9 mouse cellular contexts compared by ENCODE assay signal in the genomic region with DNA sequence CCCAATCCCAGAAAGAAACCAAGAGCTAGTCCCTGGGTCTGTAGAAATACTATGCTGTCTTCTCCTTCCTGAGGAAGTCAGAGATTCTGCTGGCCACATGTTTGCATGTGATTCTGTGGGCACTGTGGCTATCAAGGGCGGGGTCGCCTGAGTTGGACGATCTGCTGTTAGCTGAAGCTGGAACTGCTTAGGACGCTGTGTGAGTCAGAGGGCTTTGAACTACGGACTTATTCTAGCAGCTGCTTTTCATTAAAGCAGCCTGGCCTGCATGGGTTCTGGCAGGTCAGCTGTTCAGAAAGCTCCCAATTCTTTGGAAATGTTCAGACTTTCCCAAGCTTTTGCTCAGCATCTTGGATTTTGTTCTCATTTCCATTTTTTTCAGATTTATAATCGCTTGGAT. TPM values are rescaled to one million over a fixed set of nuclear protein-coding genes. Genes with fewer than 3 reads are reported as not detected.
A peak's percentile ranks its signal among the peaks of the same experiment; 100 is the strongest.
DNase-seq lines count a peak whose midpoint lies in the region; ATAC-seq and TF ChIP-seq lines count a peak whose summit lies in the region.
"Had no signal": no experiment of that assay in that cellular context is flagged by ENCODE, and none has a peak within 500 bp of the region (broad histone marks: within the 10 kb centered on the region; RNA-seq: fewer than 3 reads in every experiment).

No protein-coding gene starts in this region.

- H3K27ac ChIP-seq in gastrocnemius, adult 2 months = peak overlapping the region; percentile 65
- H3K27ac ChIP-seq in neural tube, embryonic 11.5 days (ENCODE audit: low read depth, low read length) = no peak overlapping the region
- no peak overlapping the region for H3K27ac ChIP-seq in forebrain, embryonic 14.5 days (ENCODE audit: low read depth, low read length)
- H3K27ac ChIP-seq: liver, embryonic 15.5 days had no signal

- ATAC-seq in neural tube, embryonic 11.5 days (ENCODE audit: insufficient read depth, low FRiP score, low TSS enrichment) = no peak
- no peak for ATAC-seq in forebrain, embryonic 14.5 days

- no peak for TF ChIP-seq POLR2A in lung, adult 2 months (IDR thresholded peaks at IDR 0.05; ENCODE audit: borderline replicate concordance, extremely low read depth, low read depth, low read length)

- no peak overlapping the region for H3K4me2 ChIP-seq in neural tube, embryonic 11.5 days (ENCODE audit: low read depth)
- H3K4me2 ChIP-seq in forebrain, embryonic 14.5 days (ENCODE audit: low read length) = no peak overlapping the region
- H3K4me2 ChIP-seq: liver, embryonic 15.5 days had no signal

- no peak overlapping the region for H3K4me3 ChIP-seq in lung, adult 2 months (replicated peaks; ENCODE audit: extremely low read depth, low read depth, low read length)
- H3K4me3 ChIP-seq in gastrocnemius, adult 2 months = no peak overlapping the region
- no peak overlapping the region for H3K4me3 ChIP-seq in neural tube, embryonic 11.5 days (ENCODE audit: low read depth, low read length)
- no peak overlapping the region for H3K4me3 ChIP-seq in forebrain, embryonic 14.5 days (ENCODE audit: low read depth, low read length)
- H3K4me3 ChIP-seq: liver, embryonic 15.5 days had no signal

- H3K4me1 ChIP-seq in lung, adult 2 months (ENCODE audit: control insufficient read depth, insufficient read depth, low read length) = peaks cover 2% of the 10 kb centered on the region
- no peaks in the 10 kb centered on the region for H3K4me1 ChIP-seq in neural tube, embryonic 11.5 days (ENCODE audit: control insufficient read depth, insufficient read depth, low read length)
- no peaks in the 10 kb centered on the region for H3K4me1 ChIP-seq in forebrain, embryonic 14.5 days (ENCODE audit: control insufficient read depth, insufficient read depth, low read length)
- H3K4me1 ChIP-seq: liver, embryonic 15.5 days had no signal

- WGBS in lung, adult 2 months = 37% methylated on average over 6 of the region's 6 CpGs
- 70% methylated on average over 6 of the region's 6 CpGs for WGBS in neural tube, embryonic 11.5 days
- 88% methylated on average over 6 of the region's 6 CpGs for WGBS in forebrain, embryonic 14.5 days

- H3K27me3 ChIP-seq in neural tube, embryonic 11.5 days (ENCODE audit: control insufficient read depth, insufficient read depth, low read length) = no peaks in the 10 kb centered on the region
- H3K27me3 ChIP-seq in forebrain, embryonic 14.5 days (replicated peaks; ENCODE audit: control insufficient read depth, insufficient read depth, low read length) = no peaks in the 10 kb centered on the region
- H3K27me3 ChIP-seq: liver, embryonic 15.5 days had no signal

- H3K36me3 ChIP-seq in neural tube, embryonic 11.5 days (ENCODE audit: control insufficient read depth, insufficient read depth, low read length) = no peaks in the 10 kb centered on the region
- H3K36me3 ChIP-seq in forebrain, embryonic 14.5 days (ENCODE audit: control insufficient read depth, insufficient read depth, low read length) = no peaks in the 10 kb centered on the region
- H3K36me3 ChIP-seq: liver, embryonic 15.5 days had no signal

- no peak for TF ChIP-seq CTCF in lung, adult 2 months (IDR thresholded peaks at IDR 0.05; ENCODE audit: insufficient read depth, low read length)
- no peak for TF ChIP-seq CTCF in gastrocnemius, adult 2 months (IDR thresholded peaks at IDR 0.05)

- DNase-seq in lung, adult 18-20 months = peak; percentile 50 to 60
- no peak for DNase-seq in lung, adult 2 months
- peak; percentile 73 for DNase-seq in gastrocnemius, adult 2 months
- peak; percentile 9 for DNase-seq in kidney, adult 9 months
- DNase-seq in neural tube, embryonic 11.5 days (ENCODE audit: low spot score) = peak; percentile 18
- no peak for DNase-seq in layer of hippocampus, postnatal 14 days (ENCODE audit: low spot score in 2 of 2)
- DNase-seq in forebrain, embryonic 14.5 days (ENCODE audit: low spot score) = no peak
- no peak for DNase-seq in spleen, postnatal 14 days (ENCODE audit: low spot score in 2 of 2)

- intact Hi-C loops in gastrocnemius, adult 2 months (cut with DNase I) = no loop called here

- H3K9me3 ChIP-seq in neural tube, embryonic 11.5 days (ENCODE audit: control insufficient read depth, low read length) = no peaks in the 10 kb centered on the region
- H3K9me3 ChIP-seq in forebrain, embryonic 14.5 days (replicated peaks; ENCODE audit: control insufficient read depth, low read length) = no peaks in the 10 kb centered on the region
- H3K9me3 ChIP-seq: liver, embryonic 15.5 days had no signal

- H3K9ac ChIP-seq in neural tube, embryonic 11.5 days (ENCODE audit: low read length) = no peak overlapping the region
- H3K9ac ChIP-seq in forebrain, embryonic 14.5 days (ENCODE audit: low read length) = no peak overlapping the region
- H3K9ac ChIP-seq: liver, embryonic 15.5 days had no signal

RNA-seq across cellular contexts. Expression of a gene that starts 51.9 kb away (rescaled TPM):
- polyA plus RNA-seq in lung, adult 2 months (2012; rRNA removed) = 16.5 and 20.3 TPM in 2 replicates
- 1 to 10 TPM; 5.7 to 7.1 TPM for total RNA-seq in gastrocnemius, adult 2 months (2021)
- polyA plus RNA-seq in neural tube, embryonic 11.5 days (2014; fragmentation: Nextera tagmentation; extraction: Ambion mirVana) = 5.5 and 8.7 TPM in 2 replicates
- 1 to 10 TPM; 6.5 to 8.9 TPM for total RNA-seq in layer of hippocampus, postnatal 14 days (2021)
- polyA plus RNA-seq in forebrain, embryonic 14.5 days (2014; fragmentation: Nextera tagmentation; extraction: Ambion mirVana) = 1.2 and 1.3 TPM in 2 replicates

Comparison
In these comparisons a context has a peak if more than half of its experiments do, and no peak if none do; other contexts are left out.
1. DNase-seq: peak in lung, adult 18-20 months (2 of 2), gastrocnemius, adult 2 months (single experiment), kidney, adult 9 months (single experiment) and neural tube, embryonic 11.5 days (single experiment); none in lung, adult 2 months (single experiment), layer of hippocampus, postnatal 14 days (0 of 2), forebrain, embryonic 14.5 days (single experiment) and spleen, postnatal 14 days (0 of 2).